Mouse (Mus musculus) stomach, postnatal 0 days (tissue): ENCODE measurements at regions not wholly inside any gene's neighbourhood (a gene's known extent, or its start where the extent isn't known, plus 50 kb on each side); places are given as distances from the start of the nearest gene placed in this dataset.

ENCODE experiments used
- ATAC-seq: fragments of 200-750 bp; cut with Nextera tagmentation; 2 replicates; pipeline ENCODE4 v1.8.0; 2017; ENCODE audit not compliant: low FRiP score, low TSS enrichment
- DNase-seq: peaks from one replicate; pipeline ENCODE4 v3.0.0-alpha.2; 2016; ENCODE audit warnings: low spot score
- H3K27ac ChIP-seq: fragments of 300-500 bp; sonication (generic); replicated peaks from 2 replicates; pipeline ENCODE4 v1.5.1; 2014; ENCODE audit warnings: mild to moderate bottlenecking, control low read depth
- H3K27me3 ChIP-seq: fragments of 300-500 bp; sonication (generic); 2 replicates; pipeline ENCODE4 v1.6.1; 2014; ENCODE audit warnings: low read length; ENCODE audit not compliant: control insufficient read depth, insufficient read depth
- H3K36me3 ChIP-seq: fragments of 300-500 bp; sonication (generic); 2 replicates; pipeline ENCODE4 v1.6.1; 2014; ENCODE audit warnings: low read length, mixed read lengths; ENCODE audit not compliant: control insufficient read depth, insufficient read depth
- H3K4me1 ChIP-seq: fragments of 300-500 bp; sonication (generic); replicated peaks from 2 replicates; pipeline ENCODE4 v1.6.1; 2014; ENCODE audit warnings: antibody characterized with exemption; ENCODE audit not compliant: control insufficient read depth, insufficient read depth
- H3K4me2 ChIP-seq: fragments of 300-500 bp; sonication (generic); replicated peaks from 2 replicates; pipeline ENCODE4 v1.6.1; 2014; ENCODE audit warnings: low read depth, mild to moderate bottlenecking, control low read depth, moderate library complexity
- H3K4me3 ChIP-seq: fragments of 300-500 bp; sonication (generic); 2 replicates; pipeline ENCODE4 v1.5.1; 2014; ENCODE audit warnings: low read depth, low read length, control low read depth
- H3K9ac ChIP-seq: fragments of 300-500 bp; sonication (generic); 2 replicates; pipeline ENCODE4 v1.6.1; 2014; ENCODE audit warnings: mild to moderate bottlenecking, low read length, control low read depth, mixed read lengths
- H3K9me3 ChIP-seq: fragments of 300-500 bp; sonication (generic); 2 replicates; pipeline ENCODE4 v1.6.1; 2016; ENCODE audit warnings: low read length; ENCODE audit not compliant: control insufficient read depth
- CTCF ChIP-seq: IDR thresholded peaks from 2 replicates; pipeline ENCODE4 v1.5.1; 2016; ENCODE audit warnings: antibody characterized with exemption, low read depth, mild to moderate bottlenecking, moderate library complexity
- EP300 ChIP-seq: optimal IDR thresholded peaks from 2 replicates; pipeline ENCODE3; 2016; ENCODE audit warnings: antibody characterized with exemption
- WGBS: fragments of 180-500 bp; shearing (Covaris S2); extraction: QIAGEN DNeasy Blood & Tissue Kit; methylation state at CpG from one replicate; pipeline ENCODE4 v1.1.7; 2014; 5-methylcytosine and 5-hydroxymethylcytosine counted together

DNA sequence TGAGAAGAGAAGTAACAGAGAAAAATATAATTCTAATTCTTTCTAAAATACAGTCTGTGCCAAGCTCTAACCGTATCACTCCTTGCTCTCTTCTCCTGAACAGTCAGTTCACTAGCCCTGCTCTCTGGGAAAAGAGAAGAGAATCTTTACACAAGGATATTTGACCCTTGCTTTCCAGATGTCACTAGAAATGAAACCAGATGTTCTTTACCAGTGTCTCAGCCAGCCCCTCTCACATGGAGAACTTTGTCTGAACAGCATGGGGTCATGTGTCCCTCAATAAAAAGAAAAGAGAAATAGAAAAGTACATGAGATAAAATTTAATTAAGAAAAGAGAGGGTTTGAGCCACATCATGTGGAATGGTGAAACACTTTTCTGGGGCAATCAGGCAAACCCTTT, 91.3 kb upstream of the Hddc2 start:
- TF ChIP-seq EP300 = no peak
- TF ChIP-seq CTCF = no peak
- H3K4me3 ChIP-seq = no peak overlapping the region
- no peak for DNase-seq
- WGBS = 45% methylated on average over 1 of the region's 1 CpGs
- no peak overlapping the region for H3K27ac ChIP-seq
- H3K9ac ChIP-seq = no peak overlapping the region
- H3K4me1 ChIP-seq = no peaks in the 10 kb centered on the region
- no peak for ATAC-seq
- H3K9me3 ChIP-seq = no peaks in the 10 kb centered on the region
- no peaks in the 10 kb centered on the region for H3K36me3 ChIP-seq
- H3K4me2 ChIP-seq = no peak overlapping the region
- no peaks in the 10 kb centered on the region for H3K27me3 ChIP-seq

DNA sequence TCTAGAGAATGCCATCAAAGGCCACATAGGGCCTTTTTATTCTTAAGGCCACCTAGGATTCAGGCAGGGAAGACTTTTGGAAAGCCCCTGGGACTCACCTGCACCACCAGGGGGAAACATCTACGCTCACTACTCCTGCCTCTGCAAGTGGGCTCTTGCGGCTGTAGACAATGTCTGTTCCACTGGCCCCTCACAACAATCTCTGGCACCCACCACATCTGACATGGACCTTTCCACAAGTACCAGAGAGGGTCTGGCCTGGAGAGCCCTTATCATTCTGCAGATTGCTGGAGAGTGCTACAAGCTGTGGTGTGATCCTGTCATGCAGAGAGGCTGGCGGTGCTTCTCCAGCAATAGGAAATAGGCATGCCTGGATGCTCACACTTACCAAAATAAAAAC, 84.1 kb upstream of the Hddc2 start:
- DNase-seq = no peak
- H3K9me3 ChIP-seq = no peaks in the 10 kb centered on the region
- WGBS = 92% methylated on average over 3 of the region's 3 CpGs
- H3K36me3 ChIP-seq = no peaks in the 10 kb centered on the region
- TF ChIP-seq CTCF (no peak), EP300 (no peak)
- no peak overlapping the region for H3K4me2 ChIP-seq
- H3K27me3 ChIP-seq = no peaks in the 10 kb centered on the region
- no peak overlapping the region for H3K27ac ChIP-seq
- ATAC-seq = no peak
- no peak overlapping the region for H3K9ac ChIP-seq
- no peaks in the 10 kb centered on the region for H3K4me1 ChIP-seq
- no peak overlapping the region for H3K4me3 ChIP-seq

DNA sequence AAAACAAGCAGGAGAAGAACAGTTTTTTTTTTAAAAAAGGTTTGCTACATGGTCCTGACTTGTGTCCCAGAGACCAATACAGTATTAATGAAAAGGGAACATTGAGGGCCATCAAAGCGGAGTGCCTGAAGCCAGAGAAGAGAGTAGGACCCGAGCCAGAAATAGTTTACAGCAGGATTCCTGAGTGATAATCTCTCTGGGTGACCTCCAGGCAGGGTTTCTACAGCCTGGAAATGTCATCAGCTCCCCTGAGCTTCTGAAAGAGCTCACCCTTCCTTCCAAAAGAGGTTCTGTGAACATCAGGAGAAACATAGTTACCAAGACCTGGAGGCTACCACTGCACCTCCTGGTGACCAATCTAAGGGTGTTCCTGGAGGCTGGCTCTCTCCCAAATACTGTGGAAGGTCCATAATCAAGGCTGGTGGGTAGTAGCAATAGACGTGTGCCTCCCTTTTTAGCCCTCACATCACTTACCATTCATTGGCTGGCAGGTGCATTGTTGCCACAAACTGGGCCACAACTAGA, 70.7 kb upstream of the Hddc2 start:
- no peaks in the 10 kb centered on the region for H3K9me3 ChIP-seq
- no peak overlapping the region for H3K9ac ChIP-seq
- DNase-seq (no peak), ATAC-seq (no peak)
- H3K27me3 ChIP-seq = no peaks in the 10 kb centered on the region
- no peak overlapping the region for H3K4me3 ChIP-seq
- H3K27ac ChIP-seq = no peak overlapping the region
- 64% methylated on average over 3 of the region's 3 CpGs for WGBS
- H3K4me1 ChIP-seq = no peaks in the 10 kb centered on the region
- no peaks in the 10 kb centered on the region for H3K36me3 ChIP-seq
- no peak for TF ChIP-seq CTCF
- no peak for TF ChIP-seq EP300
- H3K4me2 ChIP-seq = no peak overlapping the region

DNA sequence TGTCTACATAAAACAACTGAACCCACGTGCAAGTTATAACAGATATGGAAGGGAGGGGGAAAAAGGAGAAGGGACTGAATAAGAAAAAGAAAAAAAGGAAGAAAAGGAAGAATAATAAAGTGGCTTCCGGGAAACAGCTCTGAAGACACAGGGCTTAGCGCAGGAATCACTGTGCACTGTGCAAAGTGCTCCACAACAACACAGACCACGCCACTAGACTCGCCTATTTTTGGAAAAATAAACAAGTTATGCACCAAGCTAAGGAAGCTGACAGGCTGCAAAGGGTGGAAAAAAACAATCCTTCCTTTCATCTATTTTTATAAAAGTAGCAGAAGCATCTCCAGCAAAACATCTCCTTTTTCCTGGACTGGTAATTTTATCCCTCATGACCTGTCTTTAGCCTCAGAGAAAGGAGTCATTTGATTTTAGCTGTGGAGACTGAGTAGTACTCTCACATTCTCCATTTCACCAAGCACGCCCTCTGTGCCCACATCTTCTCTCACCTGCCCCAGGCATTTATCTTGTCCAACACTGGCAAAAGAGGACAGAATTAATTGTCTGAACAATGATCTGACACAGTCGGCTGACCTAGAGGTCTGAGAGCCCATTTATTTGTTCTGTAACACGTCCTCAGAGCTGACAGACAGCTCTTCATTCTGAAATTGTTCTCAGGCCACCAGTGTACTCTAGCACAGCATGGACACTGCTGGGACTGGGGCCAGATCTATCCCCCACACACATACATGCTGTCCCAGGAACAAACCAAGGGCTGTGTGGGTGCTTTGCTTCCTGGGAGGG, 60.4 kb upstream of the Hddc2 start:
- H3K27ac ChIP-seq = no peak overlapping the region
- H3K9me3 ChIP-seq = no peaks in the 10 kb centered on the region
- no peak overlapping the region for H3K4me3 ChIP-seq
- WGBS = 41% methylated on average over 8 of the region's 8 CpGs
- ATAC-seq (no peak), DNase-seq (no peak)
- H3K4me2 ChIP-seq = no peak overlapping the region
- no peaks in the 10 kb centered on the region for H3K4me1 ChIP-seq
- H3K36me3 ChIP-seq = no peaks in the 10 kb centered on the region
- no peak overlapping the region for H3K9ac ChIP-seq
- no peak for TF ChIP-seq EP300
- no peak for TF ChIP-seq CTCF
- no peaks in the 10 kb centered on the region for H3K27me3 ChIP-seq

DNA sequence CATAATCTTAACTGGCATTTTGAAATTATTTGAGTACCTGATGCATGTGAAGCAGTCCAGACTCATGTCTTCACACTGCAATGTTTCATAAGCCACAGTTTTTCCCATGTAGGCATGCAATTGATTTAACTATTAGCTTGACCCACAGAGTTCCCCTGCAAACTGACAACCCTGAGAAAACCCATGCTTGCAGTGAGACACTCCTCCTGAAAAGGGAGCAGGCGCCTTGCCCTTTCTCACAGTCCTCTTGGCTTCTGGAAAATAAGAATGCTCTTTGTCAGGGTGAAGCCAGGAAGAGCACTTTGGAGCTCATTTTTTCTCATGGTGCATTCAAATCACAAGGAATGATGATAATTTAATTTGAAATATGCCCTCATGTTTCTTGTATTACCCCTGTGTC, 56.2 kb upstream of the Hddc2 start:
- DNase-seq (no peak), ATAC-seq (no peak)
- Histone ChIP-seq H3K4me3 (no peak overlapping the region), H3K4me2 (no peak overlapping the region), H3K9me3 (no peaks in the 10 kb centered on the region), H3K9ac (no peak overlapping the region), H3K27ac (no peak overlapping the region), H3K4me1 (no peaks in the 10 kb centered on the region), H3K36me3 (no peaks in the 10 kb centered on the region), H3K27me3 (no peaks in the 10 kb centered on the region)
- 45% methylated on average over 1 of the region's 1 CpGs for WGBS
- TF ChIP-seq CTCF (no peak), EP300 (no peak)

DNA sequence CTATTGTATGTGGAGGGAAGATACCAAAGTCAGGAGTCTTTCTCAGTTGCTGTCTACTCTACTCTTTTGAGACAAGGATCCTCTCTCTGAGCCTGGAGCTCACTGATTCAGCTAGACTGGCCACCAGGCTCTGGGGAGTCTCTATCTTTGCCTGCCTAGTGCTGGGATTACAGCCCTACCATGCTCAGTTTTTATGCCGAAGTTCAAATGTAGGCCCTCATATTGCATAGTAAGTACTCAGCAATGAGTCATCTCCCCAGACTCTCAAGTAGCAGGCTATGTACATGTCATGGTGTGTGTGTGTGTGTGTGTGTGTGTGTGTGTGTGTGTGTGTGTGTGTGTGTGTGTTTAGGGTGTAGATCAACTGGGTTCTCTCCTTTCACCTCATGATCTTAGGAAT, 55.6 kb upstream of the Hddc2 start:
- no peak overlapping the region for H3K4me3 ChIP-seq
- ATAC-seq = no peak
- no peaks in the 10 kb centered on the region for H3K4me1 ChIP-seq
- TF ChIP-seq EP300 (no peak), CTCF (no peak)
- no peaks in the 10 kb centered on the region for H3K36me3 ChIP-seq
- H3K9ac ChIP-seq = no peak overlapping the region
- H3K9me3 ChIP-seq = no peaks in the 10 kb centered on the region
- DNase-seq = no peak
- H3K27ac ChIP-seq = no peak overlapping the region
- no peak overlapping the region for H3K4me2 ChIP-seq
- no peaks in the 10 kb centered on the region for H3K27me3 ChIP-seq
- 71% methylated on average over 1 of the region's 1 CpGs for WGBS
